Mouse (Mus musculus): ENCODE measurements around the gene Aff3. TPM values are rescaled to one million over a fixed set of nuclear protein-coding genes. Genes with fewer than 3 reads are reported as not detected.

The Aff3 gene
- polyA plus RNA-seq, 1 experiment from 2014 or later, result 38.0 TPM

- no peaks in the 10 kb centered on the region for H3K9me3 ChIP-seq
- no peaks in the 10 kb centered on the region for H3K36me3 ChIP-seq (replicated peaks)
- H3K4me1 ChIP-seq, result peaks cover 37% of the 10 kb centered on the region
- no peak for ATAC-seq (replicated peaks)
- 89% methylated on average over 9 of the region's 9 CpGs for WGBS
- no peaks in the 10 kb centered on the region for H3K27me3 ChIP-seq (replicated peaks)
- no peak overlapping the region for H3K27ac ChIP-seq
- no peak overlapping the region for H3K4me2 ChIP-seq
- H3K4me3 ChIP-seq, result no peak overlapping the region
- no peak overlapping the region for H3K9ac ChIP-seq
These were observed 117.1 kb downstream of the Aff3 start for GRCm38 (mm10) chr1:38547685-38548084.

DNA sequence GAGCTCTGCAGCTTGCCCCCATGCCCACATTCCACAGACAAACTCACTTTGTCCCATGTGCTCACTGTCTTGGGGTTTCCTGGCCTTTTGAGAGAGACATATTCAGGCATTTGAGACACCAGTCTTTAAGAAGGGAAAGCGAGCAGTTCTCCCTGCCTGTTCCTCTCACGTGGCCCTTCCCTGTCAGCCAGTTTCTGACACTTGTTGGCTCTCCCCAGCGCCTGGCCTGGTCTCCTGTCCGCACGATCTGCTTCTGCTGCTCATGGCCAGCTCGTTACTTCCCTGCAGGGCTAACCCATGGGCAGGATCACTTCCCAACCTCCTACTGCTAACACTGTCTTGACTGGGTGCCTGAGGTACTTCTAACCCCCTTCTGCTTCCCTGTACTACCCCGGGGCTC, 118.1 kb downstream of the Aff3 start:
- Histone ChIP-seq H3K27me3 (replicated peaks) (no peaks in the 10 kb centered on the region), H3K4me2 (no peak overlapping the region), H3K36me3 (replicated peaks) (no peaks in the 10 kb centered on the region), H3K4me3 (no peak overlapping the region), H3K27ac (no peak overlapping the region), H3K4me1 (peaks cover 36% of the 10 kb centered on the region), H3K9me3 (no peaks in the 10 kb centered on the region), H3K9ac (no peak overlapping the region)
- WGBS, result 73% methylated on average over 7 of the region's 7 CpGs
- no peak for ATAC-seq (replicated peaks)

DNA sequence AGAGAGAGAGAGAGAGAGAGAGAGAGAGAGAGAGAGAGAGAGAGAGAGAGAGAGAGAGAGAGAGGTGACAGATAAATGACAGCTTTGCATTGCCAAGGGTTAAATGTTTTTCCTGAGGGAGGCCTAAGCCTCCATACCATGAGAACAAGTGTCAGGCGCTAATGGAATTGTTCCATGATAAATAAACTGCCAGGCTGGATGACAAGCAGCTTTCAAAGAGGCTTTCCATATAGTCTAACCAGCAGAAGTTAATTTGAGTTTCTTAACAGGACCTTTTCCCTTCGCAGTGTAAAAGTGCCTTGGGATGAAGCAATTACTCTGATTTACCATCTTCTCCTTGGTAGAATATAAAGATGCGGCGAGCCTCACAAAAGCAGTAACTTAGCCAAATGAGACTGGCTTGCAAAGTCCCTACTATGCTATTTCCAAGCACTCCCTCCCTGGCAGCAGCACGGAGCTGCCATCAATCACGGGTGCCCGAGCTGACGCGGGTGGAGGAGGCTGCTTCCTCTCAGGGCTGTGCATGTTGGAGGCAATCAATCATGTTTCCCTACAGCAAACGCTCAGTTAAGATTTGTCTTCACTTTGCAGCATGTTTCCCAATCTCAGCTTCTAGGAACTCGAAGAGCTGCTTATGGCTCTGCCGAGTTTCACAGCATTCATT, 119.3 kb downstream of the Aff3 start:
- H3K9ac ChIP-seq, result 0 out of 2 replicates have a peak overlapping the region, but pooled peaks have one; percentile 2
- H3K4me3 ChIP-seq, result no peak overlapping the region
- ATAC-seq (replicated peaks), result no peak
- H3K4me2 ChIP-seq, result no peak overlapping the region
- peak overlapping the region; percentile 52; the same call in 1 of the 2 replicates for H3K27ac ChIP-seq
- no peaks in the 10 kb centered on the region for H3K36me3 ChIP-seq (replicated peaks)
- H3K4me1 ChIP-seq, result peaks cover 36% of the 10 kb centered on the region
- no peaks in the 10 kb centered on the region for H3K27me3 ChIP-seq (replicated peaks)
- no peaks in the 10 kb centered on the region for H3K9me3 ChIP-seq
- WGBS, result 53% methylated on average over 12 of the region's 12 CpGs

DNA sequence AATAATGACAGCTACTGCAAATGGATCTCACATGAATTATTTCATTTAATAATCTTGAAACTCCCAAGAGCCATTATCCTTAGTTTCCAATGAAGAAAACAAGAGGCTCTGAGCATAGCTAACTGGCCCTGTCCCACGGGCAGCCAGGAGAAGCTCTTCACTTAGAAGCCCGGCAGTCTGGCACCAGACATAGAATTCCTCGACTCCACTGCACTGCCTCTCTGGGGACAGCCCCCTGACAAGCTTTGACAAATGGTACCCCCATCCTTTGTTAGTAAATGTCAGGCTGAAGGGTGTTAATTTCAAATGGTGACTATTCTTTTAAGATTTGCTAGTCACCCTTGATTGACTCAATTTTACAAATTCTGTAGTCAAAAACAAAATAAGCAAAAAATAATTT, 120.3 kb downstream of the Aff3 start:
- WGBS, result 30% methylated on average over 3 of the region's 3 CpGs
- H3K27me3 ChIP-seq (replicated peaks), result no peaks in the 10 kb centered on the region
- H3K9ac ChIP-seq, result no peak overlapping the region
- H3K9me3 ChIP-seq, result no peaks in the 10 kb centered on the region
- no peak overlapping the region for H3K4me3 ChIP-seq
- no peak overlapping the region for H3K27ac ChIP-seq
- no peak overlapping the region for H3K4me2 ChIP-seq
- no peaks in the 10 kb centered on the region for H3K36me3 ChIP-seq (replicated peaks)
- peaks cover 40% of the 10 kb centered on the region for H3K4me1 ChIP-seq
- ATAC-seq (replicated peaks), result no peak

DNA sequence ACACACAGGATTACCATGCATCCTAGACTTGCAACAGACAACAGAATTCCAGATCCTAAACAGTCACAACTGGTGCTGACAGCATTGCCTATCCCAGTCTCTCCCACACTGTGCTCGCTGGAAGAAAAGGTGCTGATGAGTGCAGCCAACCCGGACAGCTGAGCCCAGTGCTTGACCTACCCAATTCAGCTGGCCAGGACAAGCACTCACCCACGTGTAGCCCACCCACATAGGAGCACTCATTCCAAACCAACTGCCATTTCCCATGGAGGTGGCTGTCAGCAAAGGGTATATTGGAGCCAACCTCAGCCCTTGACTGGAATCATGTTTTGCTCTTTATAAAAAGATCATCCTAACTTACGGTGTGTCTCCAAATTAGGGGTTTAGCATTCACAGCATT, 123.2 kb downstream of the Aff3 start:
- no peaks in the 10 kb centered on the region for H3K27me3 ChIP-seq (replicated peaks)
- no peaks in the 10 kb centered on the region for H3K9me3 ChIP-seq
- no peak overlapping the region for H3K4me3 ChIP-seq
- H3K36me3 ChIP-seq (replicated peaks), result no peaks in the 10 kb centered on the region
- ATAC-seq (replicated peaks), result no peak
- H3K27ac ChIP-seq, result no peak overlapping the region
- WGBS, result 80% methylated on average over 4 of the region's 4 CpGs
- no peak overlapping the region for H3K4me2 ChIP-seq
- no peak overlapping the region for H3K9ac ChIP-seq
- H3K4me1 ChIP-seq, result peaks cover 56% of the 10 kb centered on the region

- peak; percentile 21; the same call in 1 of the 2 replicates for ATAC-seq (replicated peaks)
- Histone ChIP-seq H3K27ac (peak overlapping the region; percentile 49), H3K36me3 (replicated peaks) (peaks cover 5% of the 10 kb centered on the region; the same call in 1 of the 2 replicates), H3K27me3 (replicated peaks) (no peaks in the 10 kb centered on the region), H3K4me3 (no peak overlapping the region), H3K9me3 (no peaks in the 10 kb centered on the region), H3K4me2 (no peak overlapping the region), H3K9ac (no peak overlapping the region), H3K4me1 (peaks cover 31% of the 10 kb centered on the region)
- 45% methylated on average over 16 of the region's 16 CpGs for WGBS
These were observed 127.7 kb downstream of the Aff3 start for GRCm38 (mm10) chr1:38536929-38537540.

DNA sequence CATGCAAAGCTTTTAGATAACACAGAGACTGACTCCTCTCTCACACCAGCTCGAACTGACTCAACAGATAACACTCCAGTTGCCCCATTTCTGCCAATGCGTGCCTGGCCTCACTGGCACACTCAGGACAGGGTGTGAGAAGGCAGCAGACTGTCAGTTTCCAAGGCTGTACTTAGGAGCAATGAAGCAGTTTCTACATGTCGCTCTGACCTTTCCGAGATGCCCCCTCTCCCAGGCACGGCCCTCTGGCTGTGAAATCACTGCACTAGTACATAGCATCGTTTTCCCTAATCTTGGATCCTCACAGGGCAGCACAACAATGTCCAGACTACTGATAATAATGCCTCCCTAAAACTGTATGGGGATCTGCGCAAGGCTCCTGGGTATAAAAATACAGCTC, 132.2 kb downstream of the Aff3 start:
- H3K27me3 ChIP-seq (replicated peaks), result no peaks in the 10 kb centered on the region
- peaks cover 15% of the 10 kb centered on the region for H3K4me1 ChIP-seq
- H3K36me3 ChIP-seq (replicated peaks), result peaks cover 5% of the 10 kb centered on the region; the same call in 1 of the 2 replicates
- no peak overlapping the region for H3K9ac ChIP-seq
- H3K27ac ChIP-seq, result no peak overlapping the region
- H3K4me2 ChIP-seq, result no peak overlapping the region
- no peaks in the 10 kb centered on the region for H3K9me3 ChIP-seq
- H3K4me3 ChIP-seq, result no peak overlapping the region
- no peak for ATAC-seq (replicated peaks)
- 93% methylated on average over 7 of the region's 7 CpGs for WGBS

- no peak overlapping the region for H3K4me3 ChIP-seq
- no peak for ATAC-seq (replicated peaks)
- no peaks in the 10 kb centered on the region for H3K27me3 ChIP-seq (replicated peaks)
- no peaks in the 10 kb centered on the region for H3K9me3 ChIP-seq
- peaks cover 5% of the 10 kb centered on the region; the same call in 1 of the 2 replicates for H3K36me3 ChIP-seq (replicated peaks)
- H3K27ac ChIP-seq, result no peak overlapping the region
- WGBS, result 87% methylated on average over 5 of the region's 5 CpGs
- H3K9ac ChIP-seq, result no peak overlapping the region
- H3K4me1 ChIP-seq, result 0 out of 2 replicates have a peak, but pooled peaks cover 4% of the 10 kb centered on the region
- no peak overlapping the region for H3K4me2 ChIP-seq
These were observed 136.1 kb downstream of the Aff3 start for GRCm38 (mm10) chr1:38528607-38529006.

GRCm38 (mm10) chr1:38526568-38526967, 138.2 kb downstream of the Aff3 start:
- Histone ChIP-seq H3K4me1 (0 out of 2 replicates have a peak, but pooled peaks cover 4% of the 10 kb centered on the region), H3K4me2 (no peak overlapping the region), H3K4me3 (no peak overlapping the region), H3K27ac (no peak overlapping the region), H3K9ac (no peak overlapping the region), H3K9me3 (no peaks in the 10 kb centered on the region), H3K36me3 (replicated peaks) (peaks cover 5% of the 10 kb centered on the region; the same call in 1 of the 2 replicates), H3K27me3 (replicated peaks) (no peaks in the 10 kb centered on the region)
- no peak for ATAC-seq (replicated peaks)
- 93% methylated on average over 5 of the region's 5 CpGs for WGBS

DNA sequence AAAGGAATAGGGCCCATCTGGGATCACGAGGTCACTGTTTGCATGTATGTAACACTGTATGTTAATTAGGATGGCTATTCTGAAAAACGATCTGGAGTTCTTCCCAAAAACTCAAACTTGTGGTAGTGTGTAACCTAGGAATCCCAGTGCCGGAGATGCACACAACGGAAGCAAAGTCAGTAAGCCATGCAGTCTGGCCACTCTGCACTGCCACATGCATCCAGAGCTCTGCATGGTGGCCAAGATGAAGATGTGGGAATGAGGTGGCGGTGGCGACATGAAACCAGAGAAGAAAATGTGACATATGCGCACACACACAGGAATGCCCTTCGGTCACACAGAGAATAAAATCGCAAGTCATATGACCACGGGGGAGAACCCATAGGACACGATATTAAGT, 143.1 kb downstream of the Aff3 start:
- no peak overlapping the region for H3K9ac ChIP-seq
- no peaks in the 10 kb centered on the region for H3K4me1 ChIP-seq
- no peak overlapping the region for H3K27ac ChIP-seq
- H3K4me3 ChIP-seq, result no peak overlapping the region
- H3K9me3 ChIP-seq, result no peaks in the 10 kb centered on the region
- H3K36me3 ChIP-seq (replicated peaks), result peaks cover 5% of the 10 kb centered on the region; the same call in 1 of the 2 replicates
- no peak overlapping the region for H3K4me2 ChIP-seq
- no peaks in the 10 kb centered on the region for H3K27me3 ChIP-seq (replicated peaks)
- no peak for ATAC-seq (replicated peaks)
- WGBS, result 97% methylated on average over 11 of the region's 11 CpGs

DNA sequence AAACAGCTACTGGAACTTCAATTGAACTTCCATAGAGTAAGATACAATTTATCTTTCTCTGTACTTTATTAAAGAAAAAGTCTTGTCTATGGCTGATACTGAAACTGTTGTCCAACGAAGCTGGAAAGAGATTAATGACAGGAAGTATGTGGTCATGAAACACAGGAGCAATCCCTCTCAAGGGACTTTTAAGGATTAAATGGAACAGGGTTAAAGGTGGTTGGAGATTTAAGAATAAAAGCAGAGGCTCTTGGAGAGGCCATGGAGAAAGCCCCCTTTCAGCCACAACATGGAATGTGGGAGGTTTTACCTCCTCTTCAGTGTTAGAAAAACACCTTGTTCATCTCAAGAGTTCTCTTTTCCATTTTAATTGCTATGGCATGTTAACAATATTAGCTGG, 148.5 kb downstream of the Aff3 start:
- Histone ChIP-seq H3K4me2 (no peak overlapping the region), H3K4me3 (no peak overlapping the region), H3K4me1 (peaks cover 20% of the 10 kb centered on the region), H3K27me3 (replicated peaks) (no peaks in the 10 kb centered on the region), H3K9me3 (no peaks in the 10 kb centered on the region), H3K9ac (no peak overlapping the region), H3K27ac (no peak overlapping the region), H3K36me3 (replicated peaks) (no peaks in the 10 kb centered on the region)
- 70% methylated on average over 1 of the region's 1 CpGs for WGBS
- no peak for ATAC-seq (replicated peaks)

DNA sequence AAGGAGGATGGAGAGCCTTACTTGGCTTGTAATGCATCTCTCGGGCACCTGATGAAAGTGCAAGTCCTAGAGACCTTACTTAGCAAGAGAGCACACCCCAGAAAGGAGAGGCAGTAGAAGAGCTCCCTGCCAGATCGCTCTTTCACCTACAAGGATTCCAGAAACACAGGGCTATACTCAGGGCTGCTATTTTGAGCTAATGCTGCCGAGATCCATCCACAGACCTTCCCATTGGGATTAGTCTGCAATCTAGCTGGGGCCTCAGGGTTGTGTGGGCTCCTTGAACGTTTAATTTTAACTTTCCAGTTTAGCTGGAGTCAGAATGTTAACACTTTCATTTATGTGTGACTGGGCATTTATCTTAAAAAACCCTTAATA, 150.1 kb downstream of the Aff3 start:
- H3K9ac ChIP-seq, result no peak overlapping the region
- no peaks in the 10 kb centered on the region for H3K36me3 ChIP-seq (replicated peaks)
- no peaks in the 10 kb centered on the region for H3K27me3 ChIP-seq (replicated peaks)
- H3K4me1 ChIP-seq, result peaks cover 26% of the 10 kb centered on the region
- H3K4me2 ChIP-seq, result no peak overlapping the region
- H3K4me3 ChIP-seq, result no peak overlapping the region
- no peaks in the 10 kb centered on the region for H3K9me3 ChIP-seq
- WGBS, result 60% methylated on average over 4 of the region's 4 CpGs
- H3K27ac ChIP-seq, result no peak overlapping the region
- no peak for ATAC-seq (replicated peaks)

All from midbrain, embryonic 15.5 days (tissue).